Mouse (Mus musculus) kidney, postnatal 4 days (tissue): ENCODE measurements at regions not wholly inside any gene's neighbourhood (a gene's known extent, or its start where the extent isn't known, plus 50 kb on each side); places are given as distances from the start of the nearest gene placed in this dataset.

Experiments
- DNase-seq, 2 experiments: peaks; one replicate each; pipeline ENCODE4 v3.0.0; 2021; ENCODE audit warnings: mixed read lengths in 2 of 2

DNA sequence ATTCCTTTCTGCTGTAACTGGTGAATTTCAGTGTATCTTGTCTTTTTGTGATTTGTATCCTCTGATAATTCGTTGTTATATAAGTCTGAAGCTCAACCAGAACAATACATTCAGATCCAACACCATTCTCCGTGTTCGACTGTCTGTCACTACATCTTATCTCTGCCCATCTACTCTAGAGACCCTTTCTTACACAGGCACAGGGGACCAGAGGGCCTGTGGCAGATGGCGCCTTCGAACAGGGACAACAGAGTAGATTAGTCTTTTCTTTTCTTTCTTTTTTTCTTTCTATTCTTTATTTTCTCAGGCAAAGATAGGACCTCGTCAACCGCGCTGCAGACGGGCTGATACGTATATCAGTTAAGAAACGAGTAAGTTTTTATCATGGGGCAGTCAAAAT, 215.3 kb downstream of the Gm21294 start:
- peak in 1 of 2 experiments; percentile 0 for DNase-seq
